Mouse (Mus musculus) megakaryocyte, embryonic 14.5 days (primary cell): ENCODE data around the gene Shisal2a.

Experiments
- FLI1 ChIP-seq: IDR thresholded peaks from 2 replicates; pipeline ENCODE4 v1.6.1; 2012; ENCODE audit warnings: low read length, inconsistent platforms, mixed read lengths
- GATA1 ChIP-seq: IDR thresholded peaks from 3 replicates; pipeline ENCODE4 v1.6.1; 2012; ENCODE audit warnings: mixed read lengths, low read length, inconsistent platforms, borderline replicate concordance

DNA sequence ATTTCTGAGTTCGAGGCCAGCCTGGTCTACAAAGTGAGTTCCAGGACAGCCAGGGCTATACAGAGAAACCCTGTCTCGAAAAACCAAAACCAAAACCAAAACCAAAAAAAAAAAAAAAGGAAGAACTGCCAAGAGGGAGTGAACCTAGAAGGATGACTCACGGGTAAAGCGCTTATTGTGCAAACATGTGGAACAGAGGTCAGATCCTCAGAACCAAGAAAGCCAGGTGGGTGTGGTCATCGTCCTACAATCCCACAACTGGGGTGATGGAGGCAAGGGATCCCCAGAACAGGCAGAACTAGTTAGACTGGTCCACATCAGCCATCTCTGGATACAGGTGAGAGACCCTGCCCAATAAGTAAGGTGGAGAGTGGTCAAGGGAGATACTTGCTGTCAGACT lies 36.0 kb downstream of the Shisal2a start:
- TF ChIP-seq GATA1: no peak
- no peak for TF ChIP-seq FLI1
